Mouse (Mus musculus): ENCODE measurements around the gene Bdh1. TPM values are rescaled to one million over a fixed set of nuclear protein-coding genes. Genes with fewer than 3 reads are reported as not detected.

Bdh1 gene
- total RNA-seq, 1 experiment, result 12.0 TPM

DNA sequence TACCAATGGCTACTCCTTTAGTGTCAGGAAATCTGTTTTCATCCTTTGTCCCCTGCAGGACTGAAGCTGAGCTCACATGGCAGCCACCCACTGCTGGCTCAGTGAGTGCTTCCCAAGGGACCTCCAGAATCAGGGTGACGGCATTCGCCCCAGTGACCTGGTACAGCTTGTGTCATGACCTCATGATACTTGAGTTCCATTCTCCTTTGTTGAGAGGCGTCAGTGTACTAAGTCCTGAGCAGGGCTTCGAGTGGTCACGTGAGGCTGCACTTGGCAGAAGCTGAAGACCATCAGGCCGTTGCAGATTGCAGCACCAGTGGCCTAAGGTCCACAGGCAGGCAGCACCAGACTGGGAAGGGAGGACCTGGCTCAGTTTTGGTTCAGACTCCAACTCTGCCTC is 71.9 kb downstream of the Bdh1 start:
- Histone ChIP-seq H3K9me3 (ENCODE audit: control insufficient read depth, insufficient read depth, low read depth, low read length) (no peaks in the 10 kb centered on the region), H3K27ac (ENCODE audit: insufficient read depth, low read depth, low read length, poor library complexity, severe bottlenecking) (no peak overlapping the region), H3K9ac (ENCODE audit: insufficient read depth, low read depth, low read length, poor library complexity, severe bottlenecking) (no peak overlapping the region), H3K4me3 (ENCODE audit: insufficient read depth in 1 of 2, low read depth in 1 of 2, low read length in 2 of 2, poor library complexity in 1 of 2, severe bottlenecking in 1 of 2) (no peak overlapping the region), H3K36me3 (ENCODE audit: control insufficient read depth, insufficient read depth, low read length, poor library complexity, severe bottlenecking) (no peaks in the 10 kb centered on the region), H3K4me1 (ENCODE audit: control insufficient read depth in 2 of 2, insufficient read depth in 2 of 2, low read length in 2 of 2, poor library complexity in 1 of 2) (peaks cover 16 to 18% of the 10 kb centered on the region in 2 experiments)
- TF ChIP-seq HCFC1 (IDR thresholded peaks at IDR 0.05; ENCODE audit: borderline replicate concordance, insufficient read depth, low read length) (no peak), ZC3H11A (IDR thresholded peaks at IDR 0.05; ENCODE audit: borderline replicate concordance, low read depth, low read length) (no peak), ZNF384 (IDR thresholded peaks at IDR 0.05; ENCODE audit: low read depth, low read length) (no peak), MAFK (IDR thresholded peaks at IDR 0.05; ENCODE audit: insufficient read depth, low read depth, low read length) (no peak), CHD2 (IDR thresholded peaks at IDR 0.05; ENCODE audit: low read depth, low read length) (no peak)
- in situ Hi-C loops (cut with MboI; ENCODE audit: low sequenced_read_pairs in 2 of 2, unreplicated experiment in 2 of 2), result no loop called here
- no peak for DNase-seq (ENCODE audit: low read depth, low spot score)

DNA sequence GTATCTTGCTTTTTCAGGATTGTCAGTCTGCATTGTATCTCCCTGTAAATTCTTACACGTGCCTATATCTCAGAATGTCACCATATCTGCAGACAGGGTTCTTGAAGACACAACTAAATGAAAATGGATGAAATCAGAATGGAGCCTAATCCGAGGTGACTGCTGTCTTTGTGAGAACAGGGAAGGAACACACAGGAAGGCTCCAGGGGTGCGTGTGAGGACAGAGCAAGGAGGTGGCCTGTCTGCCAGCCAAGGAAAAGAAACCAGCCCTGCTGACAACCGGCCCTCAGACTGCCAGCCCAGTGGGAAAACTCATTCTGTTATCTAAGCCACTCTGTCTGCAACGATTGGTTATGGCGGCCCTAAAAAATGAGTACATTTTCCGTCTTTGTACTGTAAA is 73.3 kb downstream of the Bdh1 start:
- no peak for DNase-seq (ENCODE audit: low read depth, low spot score)
- no peaks in the 10 kb centered on the region for H3K9me3 ChIP-seq (ENCODE audit: control insufficient read depth, insufficient read depth, low read depth, low read length)
- no peaks in the 10 kb centered on the region for H3K36me3 ChIP-seq (ENCODE audit: control insufficient read depth, insufficient read depth, low read length, poor library complexity, severe bottlenecking)
- in situ Hi-C loops (cut with MboI; ENCODE audit: low sequenced_read_pairs in 2 of 2, unreplicated experiment in 2 of 2), result no loop called here
- no peak for TF ChIP-seq MAFK (IDR thresholded peaks at IDR 0.05; ENCODE audit: insufficient read depth, low read depth, low read length)
- no peak for TF ChIP-seq CHD2 (IDR thresholded peaks at IDR 0.05; ENCODE audit: low read depth, low read length)
- TF ChIP-seq HCFC1 (IDR thresholded peaks at IDR 0.05; ENCODE audit: borderline replicate concordance, insufficient read depth, low read length), result no peak
- TF ChIP-seq ZC3H11A (IDR thresholded peaks at IDR 0.05; ENCODE audit: borderline replicate concordance, low read depth, low read length), result no peak
- no peak for TF ChIP-seq ZNF384 (IDR thresholded peaks at IDR 0.05; ENCODE audit: low read depth, low read length)
- no peak overlapping the region for H3K4me3 ChIP-seq (ENCODE audit: insufficient read depth in 1 of 2, low read depth in 1 of 2, low read length in 2 of 2, poor library complexity in 1 of 2, severe bottlenecking in 1 of 2)
- H3K4me1 ChIP-seq (ENCODE audit: control insufficient read depth in 2 of 2, insufficient read depth in 2 of 2, low read length in 2 of 2, poor library complexity in 1 of 2), result peaks cover 13 to 15% of the 10 kb centered on the region in 2 experiments
- no peak overlapping the region for H3K9ac ChIP-seq (ENCODE audit: insufficient read depth, low read depth, low read length, poor library complexity, severe bottlenecking)
- H3K27ac ChIP-seq (ENCODE audit: insufficient read depth, low read depth, low read length, poor library complexity, severe bottlenecking), result no peak overlapping the region

DNA sequence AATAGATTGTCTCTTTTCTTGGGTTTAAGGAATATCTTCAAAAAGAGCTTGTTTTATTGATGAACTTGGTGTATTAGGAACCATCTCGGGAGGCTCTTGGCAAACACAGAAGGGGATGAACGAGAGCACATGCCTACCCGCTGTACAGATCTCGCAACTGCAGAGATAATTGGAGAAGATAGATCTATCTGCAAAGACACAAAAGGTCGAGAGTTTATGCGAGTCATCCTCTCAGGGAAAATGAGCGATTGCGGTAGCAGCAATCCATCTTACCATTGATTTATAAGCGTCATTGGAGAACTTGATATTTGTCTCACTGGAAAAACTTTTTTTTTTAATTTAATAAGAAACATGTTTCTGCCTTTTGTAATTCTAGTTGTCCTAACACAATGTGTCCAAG is 73.7 kb downstream of the Bdh1 start:
- H3K27ac ChIP-seq (ENCODE audit: insufficient read depth, low read depth, low read length, poor library complexity, severe bottlenecking), result no peak overlapping the region
- H3K4me1 ChIP-seq (ENCODE audit: control insufficient read depth in 2 of 2, insufficient read depth in 2 of 2, low read length in 2 of 2, poor library complexity in 1 of 2), result peaks cover 13 to 15% of the 10 kb centered on the region in 2 experiments

DNA sequence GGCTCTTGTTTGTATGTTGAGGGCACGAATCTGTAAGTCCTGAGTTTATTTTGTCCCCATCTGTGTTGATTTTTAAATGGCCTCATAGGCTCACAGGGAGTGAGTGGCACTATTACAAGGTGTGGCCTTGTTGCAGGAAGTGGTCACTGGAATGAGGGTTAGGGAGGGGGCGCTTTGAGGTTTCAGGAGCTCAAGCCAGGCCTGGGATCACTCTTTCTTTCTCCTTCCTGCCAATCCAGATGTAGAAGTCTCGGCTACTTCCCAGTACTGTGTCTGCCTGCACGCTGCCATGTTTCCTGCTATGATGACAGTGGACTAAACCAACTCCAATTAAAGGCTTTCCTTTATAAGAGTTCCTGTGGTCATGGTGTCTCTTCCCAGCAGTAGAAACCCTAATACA is 76.3 kb downstream of the Bdh1 start:
- H3K4me1 ChIP-seq (ENCODE audit: control insufficient read depth in 2 of 2, insufficient read depth in 2 of 2, low read length in 2 of 2, poor library complexity in 1 of 2), result peaks cover 8 to 11% of the 10 kb centered on the region in 2 experiments; a peak in 3 of 4 replicates
- no peak overlapping the region for H3K4me3 ChIP-seq (ENCODE audit: insufficient read depth in 1 of 2, low read depth in 1 of 2, low read length in 2 of 2, poor library complexity in 1 of 2, severe bottlenecking in 1 of 2)
- H3K27ac ChIP-seq (ENCODE audit: insufficient read depth, low read depth, low read length, poor library complexity, severe bottlenecking), result no peak overlapping the region
- in situ Hi-C loops (cut with MboI; ENCODE audit: low sequenced_read_pairs in 2 of 2, unreplicated experiment in 2 of 2), result no loop called here
- H3K36me3 ChIP-seq (ENCODE audit: control insufficient read depth, insufficient read depth, low read length, poor library complexity, severe bottlenecking), result no peaks in the 10 kb centered on the region
- H3K9ac ChIP-seq (ENCODE audit: insufficient read depth, low read depth, low read length, poor library complexity, severe bottlenecking), result no peak overlapping the region
- H3K9me3 ChIP-seq (ENCODE audit: control insufficient read depth, insufficient read depth, low read depth, low read length), result no peaks in the 10 kb centered on the region
- TF ChIP-seq MAFK (IDR thresholded peaks at IDR 0.05; ENCODE audit: insufficient read depth, low read depth, low read length) (no peak), ZNF384 (IDR thresholded peaks at IDR 0.05; ENCODE audit: low read depth, low read length) (no peak), HCFC1 (IDR thresholded peaks at IDR 0.05; ENCODE audit: borderline replicate concordance, insufficient read depth, low read length) (no peak), ZC3H11A (IDR thresholded peaks at IDR 0.05; ENCODE audit: borderline replicate concordance, low read depth, low read length) (no peak), CHD2 (IDR thresholded peaks at IDR 0.05; ENCODE audit: low read depth, low read length) (no peak)
- DNase-seq (ENCODE audit: low read depth, low spot score), result no peak

More for the DNA sequence above, 73.7 kb downstream of the Bdh1 start:
- H3K4me3 ChIP-seq (ENCODE audit: insufficient read depth in 1 of 2, low read depth in 1 of 2, low read length in 2 of 2, poor library complexity in 1 of 2, severe bottlenecking in 1 of 2), result no peak overlapping the region
- in situ Hi-C loops (cut with MboI; ENCODE audit: low sequenced_read_pairs in 2 of 2, unreplicated experiment in 2 of 2), result no loop called here
- no peak overlapping the region for H3K9ac ChIP-seq (ENCODE audit: insufficient read depth, low read depth, low read length, poor library complexity, severe bottlenecking)
- TF ChIP-seq ZNF384 (IDR thresholded peaks at IDR 0.05; ENCODE audit: low read depth, low read length), result no peak
- TF ChIP-seq MAFK (IDR thresholded peaks at IDR 0.05; ENCODE audit: insufficient read depth, low read depth, low read length), result no peak
- no peak for TF ChIP-seq HCFC1 (IDR thresholded peaks at IDR 0.05; ENCODE audit: borderline replicate concordance, insufficient read depth, low read length)
- no peak for TF ChIP-seq CHD2 (IDR thresholded peaks at IDR 0.05; ENCODE audit: low read depth, low read length)
- H3K9me3 ChIP-seq (ENCODE audit: control insufficient read depth, insufficient read depth, low read depth, low read length), result no peaks in the 10 kb centered on the region
- DNase-seq (ENCODE audit: low read depth, low spot score), result no peak
- no peaks in the 10 kb centered on the region for H3K36me3 ChIP-seq (ENCODE audit: control insufficient read depth, insufficient read depth, low read length, poor library complexity, severe bottlenecking)

DNA sequence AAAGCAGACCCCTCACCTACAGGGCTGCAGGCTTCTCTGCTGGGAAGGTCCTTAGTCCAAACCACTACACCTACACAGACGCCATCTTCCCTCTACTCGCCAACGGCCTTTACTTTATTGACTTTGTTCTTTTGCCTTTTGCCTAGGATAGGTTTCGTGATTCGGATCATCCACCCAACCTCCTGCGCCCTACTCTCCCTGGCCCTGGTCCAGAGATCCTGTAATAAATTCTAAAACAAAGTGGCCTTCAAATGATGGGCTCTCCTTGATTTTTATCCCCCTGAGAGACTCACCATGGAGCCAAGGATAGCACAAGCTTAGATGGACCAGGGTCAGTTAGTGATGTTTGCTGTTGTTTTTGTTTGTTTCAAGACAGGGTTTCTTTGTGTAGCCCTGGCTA is 76.9 kb downstream of the Bdh1 start:
- Histone ChIP-seq H3K9ac (ENCODE audit: insufficient read depth, low read depth, low read length, poor library complexity, severe bottlenecking) (no peak overlapping the region), H3K27ac (ENCODE audit: insufficient read depth, low read depth, low read length, poor library complexity, severe bottlenecking) (no peak overlapping the region; the same call in 1 of the 2 replicates), H3K9me3 (ENCODE audit: control insufficient read depth, insufficient read depth, low read depth, low read length) (no peaks in the 10 kb centered on the region), H3K4me3 (ENCODE audit: insufficient read depth in 1 of 2, low read depth in 1 of 2, low read length in 2 of 2, poor library complexity in 1 of 2, severe bottlenecking in 1 of 2) (no peak overlapping the region), H3K4me1 (ENCODE audit: control insufficient read depth in 2 of 2, insufficient read depth in 2 of 2, low read length in 2 of 2, poor library complexity in 1 of 2) (peaks cover 3 to 6% of the 10 kb centered on the region in 2 experiments; a peak in 2 of 4 replicates), H3K36me3 (ENCODE audit: control insufficient read depth, insufficient read depth, low read length, poor library complexity, severe bottlenecking) (no peaks in the 10 kb centered on the region)
- in situ Hi-C loops (cut with MboI; ENCODE audit: low sequenced_read_pairs in 2 of 2, unreplicated experiment in 2 of 2), result no loop called here
- no peak for DNase-seq (ENCODE audit: low read depth, low spot score)
- TF ChIP-seq CHD2 (IDR thresholded peaks at IDR 0.05; ENCODE audit: low read depth, low read length), result no peak
- TF ChIP-seq MAFK (IDR thresholded peaks at IDR 0.05; ENCODE audit: insufficient read depth, low read depth, low read length), result no peak
- TF ChIP-seq ZC3H11A (IDR thresholded peaks at IDR 0.05; ENCODE audit: borderline replicate concordance, low read depth, low read length), result no peak
- no peak for TF ChIP-seq HCFC1 (IDR thresholded peaks at IDR 0.05; ENCODE audit: borderline replicate concordance, insufficient read depth, low read length)
- no peak for TF ChIP-seq ZNF384 (IDR thresholded peaks at IDR 0.05; ENCODE audit: low read depth, low read length)
